In the genomic region with DNA sequence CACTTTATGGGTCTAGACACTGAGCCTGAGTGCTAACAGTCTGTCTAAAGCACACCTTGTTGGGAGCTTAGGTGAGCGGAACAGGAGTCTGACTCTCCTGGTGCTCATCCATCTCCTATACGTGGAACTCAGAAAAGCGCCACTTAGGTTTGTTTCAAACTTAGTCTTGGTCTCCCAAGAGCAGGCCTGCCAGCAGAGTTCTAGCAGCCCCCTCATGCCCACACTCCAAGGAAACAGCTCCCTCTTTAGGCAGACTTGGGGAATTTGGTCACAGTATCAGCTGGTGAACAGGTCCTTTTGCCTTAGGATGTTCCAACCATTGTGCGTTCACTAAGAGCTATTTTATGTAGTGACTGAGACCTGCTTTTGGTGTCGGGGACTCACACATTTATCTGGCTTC, we compare ENCODE assay signal across 9 mouse cellular contexts.
A peak's percentile ranks its signal among the peaks of the same experiment; 100 is the strongest.
DNase-seq lines count a peak whose midpoint lies in the region; ATAC-seq and TF ChIP-seq lines count a peak whose summit lies in the region.
"Had no signal": no experiment of that assay in that cellular context is flagged by ENCODE, and none has a peak within 500 bp of the region (broad histone marks: within the 10 kb centered on the region; RNA-seq: fewer than 3 reads in every experiment).

No protein-coding gene starts in this region.

- no peak overlapping the region for H3K4me2 ChIP-seq in lung, embryonic 14.5 days
- H3K4me2 ChIP-seq in forebrain, embryonic 16.5 days (ENCODE audit: low read length) = no peak overlapping the region
- H3K4me2 ChIP-seq: hindbrain, embryonic 15.5 days had no signal

- peak; percentile 41 to 52 for DNase-seq in cerebellum, postnatal 10 days
- no peak for DNase-seq in cerebellum, adult 9-10 months
- DNase-seq in lung, embryonic 14.5 days = peak; percentile 81
- no peak for DNase-seq in lung, postnatal 25 days (ENCODE audit: low spot score)
- peak; percentile 28 for DNase-seq in left cerebral cortex, postnatal 4 days
- peak; percentile 25 for DNase-seq in right cerebral cortex, postnatal 14 days
- no peak for DNase-seq in c-Kit-positive CD71-positive TER-119-positive erythroid progenitor cells, embryonic 14.5 days (ENCODE audit: low spot score)

- H3K36me3 ChIP-seq in lung, embryonic 14.5 days (ENCODE audit: insufficient read depth) = no peaks in the 10 kb centered on the region
- no peaks in the 10 kb centered on the region for H3K36me3 ChIP-seq in forebrain, embryonic 16.5 days (ENCODE audit: control insufficient read depth, insufficient read depth)
- H3K36me3 ChIP-seq: hindbrain, embryonic 15.5 days had no signal

- H3K4me1 ChIP-seq in lung, embryonic 14.5 days (ENCODE audit: insufficient read depth) = no peaks in the 10 kb centered on the region
- no peaks in the 10 kb centered on the region for H3K4me1 ChIP-seq in forebrain, embryonic 16.5 days (replicated peaks; ENCODE audit: control insufficient read depth, insufficient read depth, low read length)
- H3K4me1 ChIP-seq: hindbrain, embryonic 15.5 days had no signal

- 39% methylated on average over 5 of the region's 5 CpGs for WGBS in lung, embryonic 14.5 days
- WGBS in forebrain, embryonic 16.5 days = 55% methylated on average over 5 of the region's 5 CpGs

- TF ChIP-seq CTCF in lung, embryonic 14.5 days (IDR thresholded peaks at IDR 0.05; ENCODE audit: low read depth) = peak; percentile 81

- H3K27me3 ChIP-seq in lung, embryonic 14.5 days (ENCODE audit: insufficient read depth, low read length) = no peaks in the 10 kb centered on the region
- no peaks in the 10 kb centered on the region for H3K27me3 ChIP-seq in forebrain, embryonic 16.5 days (replicated peaks; ENCODE audit: control insufficient read depth, insufficient read depth, low read length)
- H3K27me3 ChIP-seq: hindbrain, embryonic 15.5 days had no signal

- no peak overlapping the region for H3K4me3 ChIP-seq in lung, embryonic 14.5 days (ENCODE audit: low read depth, low read length)
- H3K4me3 ChIP-seq in forebrain, embryonic 16.5 days (replicated peaks; ENCODE audit: low read length) = no peak overlapping the region
- H3K4me3 ChIP-seq: hindbrain, embryonic 15.5 days had no signal

- no peak; the same call in 1 of the 2 replicates for ATAC-seq in lung, embryonic 14.5 days (ENCODE audit: insufficient read depth)
- ATAC-seq in forebrain, embryonic 16.5 days = peak; percentile 50; the same call in 1 of the 2 replicates

- no peaks in the 10 kb centered on the region for H3K9me3 ChIP-seq in lung, embryonic 14.5 days (ENCODE audit: low read depth, low read length)
- no peaks in the 10 kb centered on the region for H3K9me3 ChIP-seq in forebrain, embryonic 16.5 days (ENCODE audit: control insufficient read depth, low read length)
- H3K9me3 ChIP-seq: hindbrain, embryonic 15.5 days had no signal

- H3K27ac ChIP-seq in lung, embryonic 14.5 days (ENCODE audit: low read depth) = no peak overlapping the region
- no peak overlapping the region for H3K27ac ChIP-seq in forebrain, embryonic 16.5 days (ENCODE audit: low read length)
- H3K27ac ChIP-seq: hindbrain, embryonic 15.5 days had no signal

- intact Hi-C loops in left cerebral cortex, postnatal 4 days (cut with DNase I) = no loop called here

- H3K9ac ChIP-seq in lung, embryonic 14.5 days = no peak overlapping the region
- no peak overlapping the region for H3K9ac ChIP-seq in forebrain, embryonic 16.5 days (replicated peaks; ENCODE audit: low read depth, low read length)
- H3K9ac ChIP-seq: hindbrain, embryonic 15.5 days had no signal

Comparison
In these comparisons a context has a peak if more than half of its experiments do, and no peak if none do; other contexts are left out.
1. DNase-seq: peak in cerebellum, postnatal 10 days (2 of 2), lung, embryonic 14.5 days (single experiment), left cerebral cortex, postnatal 4 days (single experiment) and right cerebral cortex, postnatal 14 days (single experiment); none in cerebellum, adult 9-10 months (single experiment), lung, postnatal 25 days (single experiment) and c-Kit-positive CD71-positive TER-119-positive erythroid progenitor cells, embryonic 14.5 days (single experiment).